Mouse (Mus musculus): Measurements from ENCODE around the gene Gpatch2.

Gene Gpatch2

DNA sequence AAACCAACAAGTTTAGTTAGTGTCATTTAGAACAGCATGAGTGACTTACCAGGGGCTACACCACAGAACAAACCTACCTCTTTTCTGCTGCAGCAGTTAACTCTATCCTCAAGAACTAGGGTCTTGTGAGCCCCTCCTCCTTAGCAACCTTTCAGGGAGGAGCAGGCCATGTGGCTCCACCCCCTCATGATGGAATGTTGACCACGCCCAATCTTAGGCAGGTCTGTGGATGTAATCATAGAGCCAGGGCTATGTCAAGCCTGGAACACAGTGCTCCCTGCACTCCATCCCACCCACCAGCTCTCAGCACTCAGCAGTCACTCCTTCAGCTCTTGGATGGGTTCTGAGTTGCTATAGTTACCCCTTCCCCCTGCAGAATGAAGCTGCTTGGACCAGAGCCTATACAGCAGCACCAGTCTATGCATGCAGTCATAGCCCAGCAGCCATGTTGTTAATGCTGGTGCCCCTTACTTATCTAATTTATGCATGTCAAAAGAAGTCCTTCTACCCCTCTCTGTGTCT is 35.5 kb downstream of the Gpatch2 start:
- DNase-seq, result no peak

DNA sequence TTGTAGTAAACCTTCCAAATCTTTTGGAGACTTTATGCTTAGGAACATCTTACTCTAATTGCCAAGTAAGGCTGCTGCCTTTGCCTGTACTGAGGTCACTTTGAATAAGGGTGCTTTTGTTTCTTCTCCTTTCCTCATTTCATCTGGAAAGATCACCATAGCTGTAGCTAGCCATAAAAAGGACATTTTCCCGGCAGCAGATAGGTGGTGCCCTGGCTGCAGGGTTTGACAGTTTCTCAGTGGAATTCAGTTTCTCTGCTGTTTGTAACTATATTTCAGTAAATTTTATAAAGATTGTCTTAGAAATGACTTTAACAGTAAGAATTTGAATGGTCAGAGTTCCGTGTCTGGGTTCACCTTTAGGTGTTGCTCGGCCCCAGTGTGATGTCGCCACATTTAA is 43.4 kb downstream of the Gpatch2 start:
- no peak for DNase-seq

DNA sequence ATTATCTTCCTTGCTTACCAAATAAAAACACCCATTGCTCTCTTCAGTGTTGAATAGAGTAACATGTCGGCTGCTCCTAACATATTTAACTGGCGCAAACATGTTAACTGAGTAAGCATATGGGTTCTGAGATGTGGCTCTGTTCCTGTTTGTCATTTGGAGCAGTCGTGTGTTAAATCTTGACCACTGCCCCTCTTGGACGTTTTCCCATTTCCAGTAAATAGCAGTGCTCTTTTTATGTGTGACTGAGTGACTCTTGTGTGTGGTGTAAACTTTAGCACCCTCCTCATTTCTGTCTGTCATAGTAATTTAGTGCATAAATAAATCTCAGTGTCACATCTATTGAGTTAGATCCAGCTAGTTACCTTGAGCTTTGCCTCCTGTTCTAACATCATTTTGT is 52.3 kb downstream of the Gpatch2 start:
- no peak for DNase-seq

DNA sequence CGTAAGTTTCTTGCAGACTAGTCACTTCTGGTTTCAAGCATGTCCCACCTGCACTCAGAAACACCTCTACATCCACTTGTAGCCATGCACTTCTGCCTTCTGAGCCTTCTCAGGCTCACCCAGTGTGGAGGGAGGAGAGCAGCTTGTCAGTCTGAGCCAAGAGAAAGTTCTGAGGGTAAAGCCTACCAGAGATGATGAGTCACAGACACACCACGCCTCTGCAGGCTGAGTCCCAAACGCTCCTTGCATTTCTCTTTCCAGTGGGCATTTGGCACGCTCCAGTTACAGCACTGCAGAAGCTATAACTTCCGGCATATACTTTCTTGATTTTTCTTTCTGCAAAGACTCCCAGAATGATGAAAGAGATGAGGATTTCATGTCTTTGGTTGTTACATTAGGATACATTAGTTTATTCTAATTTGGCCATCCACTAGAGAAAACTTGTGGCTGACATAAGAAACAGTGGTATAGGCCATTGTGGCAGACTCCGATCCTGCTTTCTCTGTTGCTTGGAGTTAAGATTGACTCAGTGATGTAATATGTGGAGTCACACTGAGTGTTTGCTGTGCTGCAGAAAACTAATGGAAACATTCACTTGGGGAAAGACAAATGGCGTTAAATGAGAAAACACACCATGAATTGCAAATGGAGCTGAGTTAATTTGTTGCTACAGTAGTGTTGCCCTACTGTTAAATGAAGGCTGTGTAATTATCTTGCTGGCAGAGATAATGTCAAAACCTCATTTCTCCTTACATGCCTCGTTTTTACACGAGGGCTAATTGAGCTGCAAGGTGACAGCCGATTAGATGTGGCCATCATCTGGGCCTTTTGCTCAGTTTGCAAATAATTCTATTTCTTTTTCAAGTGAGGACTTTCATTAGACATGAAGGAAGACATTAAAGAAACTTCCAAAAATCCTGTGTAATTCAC is 55.3 kb downstream of the Gpatch2 start:
- DNase-seq, result no peak

DNA sequence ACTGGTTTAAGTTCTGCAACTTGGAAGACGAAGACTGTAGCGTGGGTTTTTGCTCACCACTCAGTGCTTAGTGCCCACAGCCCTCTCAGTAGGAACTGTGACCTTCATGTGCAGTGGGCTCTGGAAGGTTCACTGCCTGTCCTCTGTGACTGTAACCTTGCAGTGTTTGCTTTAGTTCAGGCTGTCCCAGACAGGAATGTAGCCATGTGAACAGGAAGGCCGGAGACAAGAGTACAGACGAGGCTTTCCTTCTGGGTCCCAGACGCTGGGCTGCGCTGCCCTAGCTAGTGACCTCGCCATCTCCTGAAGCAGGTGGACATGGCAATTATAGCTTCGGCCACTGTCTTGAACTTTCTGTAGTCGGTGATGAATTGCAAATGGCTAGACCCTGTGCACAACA is 62.0 kb downstream of the Gpatch2 start:
- no peak for DNase-seq

DNA sequence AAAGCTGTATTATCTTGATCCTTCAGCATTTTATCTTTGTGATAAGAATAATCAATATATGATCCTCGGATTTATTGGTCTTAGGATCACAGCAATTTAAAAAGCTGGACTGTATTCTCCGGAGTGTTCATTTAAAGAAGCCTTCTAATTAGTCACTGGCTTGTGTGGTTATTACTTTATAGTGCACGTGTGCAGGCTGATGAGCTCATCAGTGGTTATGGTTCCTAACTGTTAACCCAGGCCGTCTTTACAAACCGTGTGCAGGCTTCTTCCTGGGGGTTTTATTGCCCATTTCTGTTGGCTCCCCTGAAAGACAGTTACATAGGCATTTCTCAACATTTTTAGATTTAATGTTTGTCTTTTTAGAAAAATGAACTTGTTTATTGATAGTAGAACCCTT is 63.2 kb downstream of the Gpatch2 start:
- DNase-seq, result no peak

DNA sequence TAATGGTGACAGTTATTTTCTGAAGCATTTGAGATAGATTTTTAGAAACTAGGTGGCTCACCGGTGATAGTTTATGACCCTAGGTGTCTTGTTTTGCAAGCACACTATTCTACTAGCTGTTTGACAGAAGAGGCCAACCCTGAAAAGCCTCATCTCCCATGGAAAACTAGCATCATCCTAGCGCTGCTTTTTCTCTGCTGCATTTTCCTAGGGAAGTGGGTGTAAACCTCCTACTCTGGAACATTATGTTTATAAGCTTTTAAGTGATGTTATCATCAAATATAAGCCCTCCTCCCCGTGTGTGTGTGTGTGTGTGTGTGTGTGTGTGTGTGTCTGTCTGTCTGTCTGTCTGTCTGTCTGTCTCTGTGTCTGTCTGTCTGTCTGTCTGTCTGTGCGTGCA is 64.5 kb downstream of the Gpatch2 start:
- no peak for DNase-seq

DNA sequence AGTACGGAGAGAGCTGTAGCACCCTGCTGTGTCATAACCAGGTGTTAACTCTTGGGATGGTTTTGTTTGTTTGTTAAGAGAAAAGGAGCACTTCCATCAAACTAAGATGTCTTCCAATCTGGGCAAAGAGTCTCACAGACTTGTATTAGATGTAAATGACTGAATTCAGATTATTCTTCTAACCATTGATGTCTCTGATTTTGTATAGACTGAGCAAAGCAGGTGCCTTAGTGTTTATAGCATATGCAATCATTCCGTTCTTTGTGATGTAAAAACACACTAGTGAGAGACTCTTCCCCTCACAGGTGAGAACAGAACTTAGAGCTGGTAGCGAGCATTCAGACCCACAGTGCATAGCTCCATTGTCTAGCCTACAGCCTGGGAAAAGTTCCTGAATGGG is 67.0 kb downstream of the Gpatch2 start:
- DNase-seq, result no peak

DNA sequence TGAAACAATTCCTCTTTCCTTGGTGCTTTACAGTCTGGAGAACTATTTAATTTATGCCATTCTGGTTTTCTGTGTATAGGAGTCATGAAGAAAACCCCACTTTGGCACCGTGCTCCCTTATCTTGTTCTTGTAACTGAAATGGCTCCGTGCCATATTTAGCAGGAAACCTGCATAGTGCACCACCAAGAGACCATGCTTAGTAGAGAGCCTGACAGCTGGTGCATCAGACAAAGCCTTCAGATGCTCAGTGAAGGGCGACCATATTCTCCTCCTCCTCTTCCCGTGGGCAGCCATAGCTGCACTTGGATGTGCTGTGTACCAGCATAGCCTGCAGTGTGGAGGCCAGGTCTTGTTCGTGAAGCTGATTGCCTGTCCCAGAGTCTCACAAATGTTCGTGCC is 67.5 kb downstream of the Gpatch2 start:
- DNase-seq, result no peak

DNA sequence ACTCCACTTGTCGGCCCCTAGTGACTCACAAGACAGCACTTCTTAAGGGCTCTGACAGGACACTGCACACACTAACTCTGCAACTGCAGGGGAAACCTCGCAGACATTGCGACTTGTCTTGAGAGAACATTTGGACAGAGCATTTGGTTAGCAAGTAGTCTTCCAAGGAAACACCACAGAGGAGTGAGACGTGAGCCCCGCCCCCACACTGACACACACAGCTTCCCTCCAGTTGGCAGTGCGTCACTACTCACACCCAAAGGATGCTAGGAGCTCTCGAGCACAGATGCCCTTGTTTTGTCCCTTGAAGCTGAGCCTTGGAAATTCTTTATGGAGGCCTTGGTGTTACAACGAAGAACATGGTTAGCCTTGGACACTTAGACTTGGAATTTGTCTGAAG is 70.4 kb downstream of the Gpatch2 start:
- no peak for DNase-seq

DNA sequence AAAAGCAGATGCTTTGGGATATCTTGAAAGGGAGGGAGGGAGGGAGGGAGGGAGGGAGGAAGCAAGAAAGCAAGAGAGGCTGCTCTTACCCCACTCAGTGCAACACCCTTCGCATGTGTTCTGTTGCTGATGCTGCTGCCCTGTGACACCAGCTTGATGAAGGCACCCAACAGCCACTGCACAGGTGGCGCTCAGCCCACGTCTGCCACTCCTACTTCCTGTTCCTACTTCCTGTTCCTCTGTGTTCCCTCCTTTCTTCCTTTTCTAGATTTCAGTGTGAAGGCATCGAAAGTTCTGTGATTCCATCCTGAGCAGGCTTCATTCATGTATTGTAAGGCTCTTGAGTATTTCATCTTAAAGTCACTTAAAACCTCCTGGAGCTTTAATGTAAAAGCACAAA is 71.1 kb downstream of the Gpatch2 start:
- no peak for DNase-seq

DNA sequence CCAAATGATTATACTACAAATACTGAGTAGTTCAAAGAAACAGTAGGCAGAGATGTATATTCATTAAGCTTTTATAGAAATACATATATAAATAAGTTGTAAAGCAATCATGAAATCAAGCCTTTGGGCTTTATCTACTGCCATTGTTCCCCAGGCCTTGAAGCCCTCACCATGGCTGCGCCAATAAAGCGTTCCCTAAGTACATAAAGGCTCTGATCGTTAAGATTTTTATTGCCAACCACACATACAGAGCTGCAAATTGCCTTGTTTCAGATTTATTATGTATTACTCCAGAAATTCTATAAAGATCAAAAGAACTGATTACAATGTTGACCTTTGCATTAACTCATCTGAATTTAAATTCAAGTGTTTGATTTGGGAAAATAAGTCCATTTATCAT is 71.6 kb downstream of the Gpatch2 start:
- no peak for DNase-seq

DNA sequence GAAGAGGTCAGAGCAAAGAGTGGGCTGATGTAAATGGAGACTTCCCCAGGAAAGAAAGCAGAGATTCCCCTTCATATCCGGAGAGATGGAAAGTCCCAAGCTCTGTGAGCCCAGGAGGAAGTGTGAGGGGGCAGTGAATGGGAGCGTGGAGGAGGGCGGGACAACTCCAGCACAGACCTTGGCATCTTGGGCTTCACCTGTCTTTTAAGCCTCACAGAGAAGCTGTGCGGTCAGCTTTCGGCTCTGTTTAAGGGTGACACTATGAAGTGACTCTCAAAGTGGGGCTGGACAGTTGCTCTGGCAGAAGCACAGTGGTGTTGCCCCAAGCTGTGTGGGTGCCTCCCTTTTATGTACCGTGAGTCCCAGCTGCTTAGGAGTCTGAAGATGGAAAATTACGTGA is 74.9 kb downstream of the Gpatch2 start:
- DNase-seq, result no peak

DNA sequence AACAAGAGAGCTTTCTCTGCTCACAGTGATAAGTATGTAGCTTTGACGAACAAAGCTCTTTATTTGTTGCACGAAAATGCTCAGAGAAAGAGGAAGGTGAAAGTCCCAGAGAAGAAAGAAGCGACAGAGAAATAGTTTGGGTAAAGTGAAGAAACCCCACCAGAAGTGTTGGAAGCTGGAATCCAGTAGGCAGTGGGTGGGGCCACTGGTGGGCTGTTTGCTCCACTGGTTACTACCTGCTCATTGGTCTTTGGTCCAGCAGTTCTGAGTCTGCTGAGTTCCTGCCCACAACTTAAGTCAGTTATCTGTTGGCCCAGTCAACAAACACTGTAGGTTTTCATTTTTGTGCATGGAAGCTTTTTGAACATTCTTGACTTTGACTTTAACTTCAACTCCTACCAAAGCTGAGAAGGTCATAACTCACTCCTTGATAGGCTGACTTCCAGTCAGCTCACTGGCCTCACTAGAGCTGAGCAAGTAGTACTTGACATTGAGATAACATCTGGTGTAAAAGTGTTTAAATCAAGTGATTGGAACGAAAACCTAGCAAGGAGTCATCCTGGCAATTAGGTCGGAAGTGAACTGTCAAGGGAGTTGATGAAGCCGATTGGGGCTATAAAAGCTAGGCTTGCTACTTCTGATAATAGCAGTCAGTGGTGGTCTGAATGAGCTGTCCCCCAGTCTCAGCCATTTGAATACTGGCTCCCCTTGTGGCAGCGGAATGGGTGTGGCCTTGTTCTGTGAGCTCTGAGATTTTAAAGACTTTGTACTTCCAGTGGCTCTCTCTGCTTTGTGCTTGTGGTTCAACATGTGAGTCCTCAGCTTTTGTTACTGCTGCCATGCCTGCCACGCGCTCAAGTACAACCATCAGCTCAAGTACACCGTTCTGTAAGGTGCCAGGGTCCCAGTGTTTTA is 76.4 kb downstream of the Gpatch2 start:
- DNase-seq, result no peak

DNA sequence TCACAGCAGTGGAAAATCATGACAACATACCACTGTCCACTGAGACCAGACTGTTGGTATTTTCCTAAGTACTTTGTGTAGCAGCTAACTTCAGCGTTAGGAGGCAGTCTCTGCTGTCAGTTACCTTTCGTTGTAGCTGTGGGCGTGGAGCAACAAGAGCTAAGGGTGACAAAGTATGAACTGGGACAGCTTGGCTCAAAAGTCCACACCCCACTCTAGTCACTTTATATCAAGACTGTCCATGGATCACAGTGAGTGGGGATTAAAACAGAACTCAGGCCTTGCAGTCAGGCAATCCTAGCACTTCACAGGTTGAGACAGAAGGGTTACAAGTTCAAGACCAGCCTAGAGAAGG is 77.1 kb downstream of the Gpatch2 start:
- DNase-seq, result no peak

DNA sequence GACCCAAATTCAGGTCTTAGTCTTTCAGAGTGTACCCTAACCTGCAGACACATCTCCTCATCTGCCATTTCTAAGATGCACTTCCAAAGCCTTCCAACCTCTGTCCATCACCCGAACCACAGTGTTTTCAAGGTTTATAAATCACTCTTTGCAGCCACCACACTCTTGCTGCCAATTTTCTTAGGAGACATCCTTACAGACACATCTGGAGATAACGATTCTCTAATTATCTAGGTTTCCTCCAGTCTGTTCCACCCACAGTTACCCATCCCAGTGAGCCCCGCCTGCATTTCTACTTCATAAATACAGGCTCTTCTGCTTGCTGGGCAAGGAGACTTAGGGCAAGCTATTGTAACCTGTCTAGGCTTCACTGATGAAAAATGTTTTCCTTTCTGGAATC is 77.9 kb downstream of the Gpatch2 start:
- no peak for DNase-seq

DNA sequence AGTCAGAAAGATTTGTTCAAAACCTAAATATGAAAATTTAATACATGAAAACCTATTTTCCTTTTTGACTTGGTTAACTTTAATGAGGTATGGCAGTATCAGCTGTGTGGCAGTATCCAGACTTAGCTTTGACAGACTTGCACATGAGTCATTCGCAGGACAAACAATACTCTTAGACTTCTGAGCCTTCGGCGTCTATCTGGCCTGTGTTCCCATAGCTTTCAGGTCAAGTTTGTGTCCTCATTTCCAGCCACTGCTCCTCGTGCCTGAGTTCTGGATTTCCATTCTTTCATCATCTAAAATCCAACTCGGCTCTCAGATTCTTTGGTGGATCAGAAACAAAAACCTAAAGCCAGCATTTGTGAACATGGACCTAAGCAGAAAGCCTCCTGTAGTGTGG is 79.2 kb downstream of the Gpatch2 start:
- no peak for DNase-seq

DNA sequence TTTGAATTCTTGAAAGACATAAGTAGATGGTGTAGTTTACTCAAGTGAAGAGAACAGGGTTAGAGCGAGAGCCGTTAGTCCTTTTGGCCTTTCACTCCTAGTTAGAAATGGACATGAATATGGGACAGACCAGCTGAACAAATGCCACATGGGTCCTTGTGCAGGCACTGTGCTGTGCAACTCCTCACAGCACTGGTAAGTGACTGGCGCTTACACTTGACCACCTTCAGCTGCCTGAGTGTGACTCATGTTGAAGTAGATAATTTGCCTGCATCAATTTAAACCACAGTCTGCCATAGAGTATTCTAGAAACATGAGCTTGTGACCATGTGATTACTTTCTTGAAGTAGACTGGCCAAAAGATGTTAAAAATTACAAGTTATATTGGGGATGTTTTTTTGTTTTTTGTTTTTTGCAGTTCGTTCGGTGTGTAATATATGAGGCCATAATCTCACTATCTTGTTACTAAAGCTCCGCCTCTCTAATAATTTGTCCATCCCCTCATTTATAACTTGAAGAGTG is 79.8 kb downstream of the Gpatch2 start:
- no peak for DNase-seq

DNA sequence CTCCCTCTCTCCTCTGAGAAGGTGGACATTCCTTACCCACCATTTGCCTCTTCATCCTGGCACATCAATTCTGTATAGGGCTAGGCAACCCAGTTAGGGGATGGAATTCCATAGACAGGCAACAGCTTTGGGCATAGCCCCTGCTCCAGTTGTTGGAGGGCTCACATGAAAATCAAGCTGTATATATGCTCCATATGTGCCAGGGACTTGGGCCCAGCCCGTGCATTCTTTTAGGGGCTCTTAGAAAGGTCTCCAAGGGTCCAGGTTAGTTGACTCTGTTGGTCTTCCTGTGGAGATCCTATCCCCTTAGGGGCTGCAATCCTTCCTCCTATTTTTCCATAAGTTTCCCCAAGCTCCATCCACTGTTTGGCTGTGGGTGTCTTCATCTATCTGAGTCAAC is 80.4 kb downstream of the Gpatch2 start:
- no peak for DNase-seq

DNA sequence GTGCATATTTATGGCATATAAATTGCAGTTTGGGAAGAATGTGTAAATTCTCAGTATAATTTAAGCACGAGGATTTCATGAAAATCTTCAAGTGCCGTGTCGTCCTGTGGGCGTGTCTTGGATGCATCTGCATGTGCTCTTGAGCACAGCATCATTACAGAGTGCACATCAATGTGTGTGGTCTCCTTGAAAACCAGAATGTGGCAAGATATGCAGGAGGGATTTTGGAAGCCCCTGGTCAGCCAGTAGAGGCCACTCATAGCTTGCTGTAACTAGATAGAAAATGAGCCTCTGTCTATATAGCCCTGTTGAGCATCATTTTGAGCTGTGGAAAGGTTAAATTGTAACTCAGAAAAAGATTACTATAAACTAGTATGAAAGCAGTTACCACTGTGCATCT is 83.9 kb downstream of the Gpatch2 start:
- no peak for DNase-seq

DNA sequence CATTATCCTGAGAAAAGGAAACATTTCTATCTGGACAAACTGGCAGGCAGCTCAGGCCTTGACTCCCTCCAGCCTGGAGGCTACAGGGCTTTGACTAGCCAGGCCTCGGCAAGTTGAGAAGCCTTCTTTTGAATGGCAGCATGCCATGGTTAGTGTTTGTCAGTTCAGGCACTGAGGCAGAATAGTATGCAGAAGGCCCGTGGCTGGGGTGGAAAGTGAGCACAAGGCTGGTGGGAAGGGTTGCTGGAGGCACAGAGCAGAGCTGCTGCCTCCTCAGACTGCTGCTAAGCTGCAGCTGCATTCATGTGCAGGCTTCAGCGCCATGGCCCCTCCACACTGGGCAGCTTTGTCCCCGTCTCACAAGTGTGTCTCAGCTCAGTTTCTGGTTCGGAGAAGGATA is 85.3 kb downstream of the Gpatch2 start:
- no peak for DNase-seq

DNA sequence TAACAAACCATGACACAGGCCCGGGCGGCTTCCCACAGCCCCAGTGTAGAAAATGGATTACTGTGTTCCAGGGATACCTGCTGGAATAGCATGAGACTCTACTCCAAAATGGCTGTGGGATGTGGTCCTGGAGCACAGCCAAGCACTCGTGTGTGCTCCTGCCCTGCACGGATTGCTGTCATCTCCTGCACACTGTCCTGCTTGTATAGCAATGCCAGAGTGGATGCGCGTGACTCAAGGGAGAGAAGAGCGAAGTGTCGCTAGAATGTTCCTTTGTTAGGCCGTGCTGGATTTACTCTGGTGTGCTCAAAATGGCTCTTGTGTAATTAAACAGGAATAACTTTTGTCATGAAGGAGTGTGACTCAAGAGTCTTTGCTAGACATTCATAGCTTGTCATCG is 87.9 kb downstream of the Gpatch2 start:
- DNase-seq, result no peak

DNA sequence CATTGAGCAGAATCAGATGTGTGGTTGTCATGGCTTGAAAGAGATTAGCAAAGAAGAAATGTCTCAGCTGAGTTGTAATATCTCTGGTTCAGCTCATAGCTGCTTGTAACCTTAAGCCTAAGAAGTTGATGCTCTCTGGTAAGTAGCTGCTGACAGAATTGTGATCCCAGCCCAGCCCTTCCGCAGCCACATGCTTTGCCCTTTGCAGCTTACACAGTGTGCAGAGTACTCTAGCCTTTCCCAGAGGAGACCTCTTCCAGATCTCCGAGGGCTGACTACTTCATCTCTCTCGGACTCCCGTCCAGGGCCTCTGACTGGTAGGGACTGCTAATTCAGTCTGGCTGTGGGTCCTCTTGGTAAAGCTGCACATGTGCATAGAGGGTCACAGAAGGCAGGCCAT is 92.0 kb downstream of the Gpatch2 start:
- DNase-seq, result no peak

DNA sequence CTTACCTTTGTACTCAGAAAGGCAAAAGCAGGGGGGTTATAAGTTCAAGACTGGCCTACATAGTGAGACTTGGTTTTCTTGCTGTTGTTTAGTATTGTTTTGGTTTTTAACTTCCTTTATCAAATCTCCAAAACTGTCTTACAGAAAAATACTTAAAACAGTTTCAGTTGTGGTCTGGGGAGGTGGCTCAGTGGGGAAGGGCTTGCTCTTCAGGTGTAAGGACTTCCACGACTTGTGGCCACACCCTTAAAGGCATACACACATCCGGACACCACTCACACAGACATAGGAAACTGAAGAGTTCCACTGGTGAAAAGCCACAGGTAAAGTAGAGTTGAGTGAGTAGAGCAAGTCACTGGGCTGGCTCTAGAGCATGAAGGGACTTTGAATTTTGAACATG is 93.2 kb downstream of the Gpatch2 start:
- no peak for DNase-seq

Data from cerebellum, adult 9-11 months (tissue).